8 mouse cellular contexts compared by ENCODE assay signal in the genomic region with DNA sequence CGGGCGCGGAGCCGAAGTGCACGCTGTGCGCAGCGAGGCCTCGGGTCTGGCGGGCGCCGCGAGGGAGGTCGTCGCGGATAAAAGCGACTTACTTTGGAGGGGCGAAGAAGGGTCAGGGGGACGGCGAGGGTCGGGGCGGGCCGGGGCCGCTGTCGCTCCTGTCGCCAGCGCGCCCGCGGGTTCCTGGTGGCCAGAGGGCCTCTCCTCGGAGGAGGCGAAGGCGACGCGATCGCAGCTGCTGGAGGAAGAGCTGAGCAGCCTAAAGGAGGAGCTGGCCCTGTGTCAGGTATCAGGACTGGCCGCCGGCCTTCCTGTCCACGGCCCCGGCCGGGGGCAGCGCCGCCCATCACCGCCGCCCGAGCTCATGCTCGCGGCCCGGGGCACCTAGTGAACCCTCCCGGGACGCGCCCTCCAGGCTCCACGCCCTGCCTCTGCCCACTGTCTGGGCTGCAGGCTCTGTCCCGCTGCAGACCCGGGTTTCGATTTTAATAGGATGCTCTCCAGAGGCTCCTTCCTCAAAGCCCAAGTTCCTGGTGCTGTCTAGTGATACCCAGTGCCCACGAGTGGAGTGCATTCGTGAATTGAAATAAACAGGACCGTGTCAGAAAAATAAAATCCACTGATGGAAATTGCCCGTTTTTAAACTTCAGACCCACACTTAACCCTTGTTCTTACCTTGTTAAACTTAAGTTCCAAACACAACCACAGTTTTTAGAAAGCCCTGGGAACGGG. TPM values are rescaled to one million over a fixed set of nuclear protein-coding genes. Genes with fewer than 3 reads are reported as not detected.
DNase-seq lines count a peak whose midpoint lies in the region; ATAC-seq and TF ChIP-seq lines count a peak whose summit lies in the region.

No protein-coding gene starts in this region.

- intact Hi-C loops in heart, postnatal 25 days (cut with DNase I), result no loop called here

- TF ChIP-seq CTCF in liver, postnatal 0 days (IDR thresholded peaks at IDR 0.05; ENCODE audit: low read depth), result no peak
- no peak for TF ChIP-seq CTCF in testis, adult 2 months (IDR thresholded peaks at IDR 0.05; ENCODE audit: control insufficient read depth, insufficient read depth, insufficient replicate concordance, low read depth, low read length)

- peak overlapping the region; percentile 66 for H3K4me2 ChIP-seq in forebrain, embryonic 14.5 days (ENCODE audit: low read length)
- peak overlapping the region; percentile 95 for H3K4me2 ChIP-seq in liver, postnatal 0 days (ENCODE audit: low read depth, low read length)
- H3K4me2 ChIP-seq in neural tube, embryonic 15.5 days, result peak overlapping the region; percentile 80

- no peaks in the 10 kb centered on the region for H3K27me3 ChIP-seq in forebrain, embryonic 14.5 days (replicated peaks; ENCODE audit: control insufficient read depth, insufficient read depth, low read length)
- H3K27me3 ChIP-seq in liver, postnatal 0 days (ENCODE audit: insufficient read depth, low read length), result no peaks in the 10 kb centered on the region
- no peaks in the 10 kb centered on the region for H3K27me3 ChIP-seq in neural tube, embryonic 15.5 days (replicated peaks)
- no peaks in the 10 kb centered on the region for H3K27me3 ChIP-seq in testis, adult 2 months (ENCODE audit: control insufficient read depth, insufficient read depth, low read length)

- ATAC-seq in cerebellum, adult (ENCODE audit: insufficient number of reproducible peaks, low FRiP score, low TSS enrichment), result peak; percentile 76
- ATAC-seq in forebrain, embryonic 14.5 days, result peak; percentile 77
- peak; percentile 77 for ATAC-seq in liver, postnatal 0 days
- ATAC-seq in neural tube, embryonic 15.5 days (ENCODE audit: low FRiP score), result peak; percentile 80

- peaks cover 4% of the 10 kb centered on the region; the same call in 1 of the 2 replicates for H3K4me1 ChIP-seq in forebrain, embryonic 14.5 days (ENCODE audit: control insufficient read depth, insufficient read depth, low read length)
- peaks cover 7% of the 10 kb centered on the region for H3K4me1 ChIP-seq in liver, postnatal 0 days (ENCODE audit: insufficient read depth)
- peaks cover 14% of the 10 kb centered on the region for H3K4me1 ChIP-seq in neural tube, embryonic 15.5 days
- peaks cover 2% of the 10 kb centered on the region for H3K4me1 ChIP-seq in testis, adult 2 months (ENCODE audit: control insufficient read depth, insufficient read depth, low read length)

- H3K36me3 ChIP-seq in forebrain, embryonic 14.5 days (ENCODE audit: control insufficient read depth, insufficient read depth, low read length), result no peaks in the 10 kb centered on the region
- no peaks in the 10 kb centered on the region for H3K36me3 ChIP-seq in liver, postnatal 0 days (replicated peaks; ENCODE audit: insufficient read depth, low read length)
- no peaks in the 10 kb centered on the region for H3K36me3 ChIP-seq in neural tube, embryonic 15.5 days
- H3K36me3 ChIP-seq in testis, adult 2 months (ENCODE audit: control insufficient read depth, insufficient read depth, low read length), result no peaks in the 10 kb centered on the region; the same call in 1 of the 2 replicates

- H3K9ac ChIP-seq in forebrain, embryonic 14.5 days (ENCODE audit: low read length), result peak overlapping the region; percentile 96
- peak overlapping the region; percentile 87 for H3K9ac ChIP-seq in liver, postnatal 0 days (replicated peaks)
- peak overlapping the region; percentile 89 for H3K9ac ChIP-seq in neural tube, embryonic 15.5 days (replicated peaks)

- H3K27ac ChIP-seq in forebrain, embryonic 14.5 days (ENCODE audit: low read depth, low read length), result peak overlapping the region; percentile 82
- peak overlapping the region; percentile 83 for H3K27ac ChIP-seq in liver, postnatal 0 days (ENCODE audit: low read depth)
- H3K27ac ChIP-seq in neural tube, embryonic 15.5 days (replicated peaks), result peak overlapping the region; percentile 92
- H3K27ac ChIP-seq in testis, adult 2 months (ENCODE audit: control insufficient read depth, insufficient read depth, low read depth, low read length), result peak overlapping the region; percentile 93

- TF ChIP-seq EP300 in liver, postnatal 0 days (IDR thresholded peaks at IDR 0.05; ENCODE audit: low read depth), result no peak

- peak overlapping the region; percentile 78 for H3K4me3 ChIP-seq in forebrain, embryonic 14.5 days (ENCODE audit: low read depth, low read length)
- H3K4me3 ChIP-seq in liver, postnatal 0 days (ENCODE audit: low read depth, low read length), result peak overlapping the region; percentile 86
- peak overlapping the region; percentile 85 for H3K4me3 ChIP-seq in neural tube, embryonic 15.5 days (replicated peaks)
- peak overlapping the region; percentile 93 for H3K4me3 ChIP-seq in testis, adult 2 months (ENCODE audit: control insufficient read depth, low read depth, low read length)

- H3K9me3 ChIP-seq in forebrain, embryonic 14.5 days (replicated peaks; ENCODE audit: control insufficient read depth, low read length), result no peaks in the 10 kb centered on the region
- H3K9me3 ChIP-seq in liver, postnatal 0 days (ENCODE audit: low read length), result no peaks in the 10 kb centered on the region
- no peaks in the 10 kb centered on the region for H3K9me3 ChIP-seq in neural tube, embryonic 15.5 days (replicated peaks)

- DNase-seq in ES-CJ7 (ENCODE audit: low read depth, low spot score), result peak; percentile 12
- peak; percentile 48 for DNase-seq in forebrain, embryonic 14.5 days (ENCODE audit: low spot score)
- DNase-seq in heart, postnatal 25 days (ENCODE audit: low spot score), result peak; percentile 33
- peak; percentile 61 to 77 for DNase-seq in kidney, postnatal 36 days
- DNase-seq in liver, postnatal 0 days, result peak; percentile 54

- TF ChIP-seq POLR2A in testis, adult 2 months (IDR thresholded peaks at IDR 0.05; ENCODE audit: control insufficient read depth, low read depth, low read length), result no peak

- 2% methylated on average over 56 of the region's 60 CpGs for WGBS in forebrain, embryonic 14.5 days
- 2% methylated on average over 45 of the region's 60 CpGs for WGBS in liver, postnatal 0 days (ENCODE audit: insufficient replicate concordance)
- 2% methylated on average over 60 of the region's 60 CpGs for WGBS in neural tube, embryonic 15.5 days

RNA-seq across cellular contexts. Expression of a gene that starts 0.6 kb away (rescaled TPM):
- 5.9 and 6.9 TPM in 2 replicates for polyA plus RNA-seq in forebrain, embryonic 14.5 days (2014; fragmentation: Nextera tagmentation; extraction: Ambion mirVana)
- total RNA-seq in heart, postnatal 25 days (2021), result 1 to 10 TPM; 2.2 to 3.0 TPM
- polyA plus RNA-seq in liver, postnatal 0 days (2015; fragmentation: Nextera tagmentation; extraction: Ambion mirVana), result 2.0 and 2.6 TPM in 2 replicates
- polyA plus RNA-seq in neural tube, embryonic 15.5 days (2015; fragmentation: Nextera tagmentation; extraction: Ambion mirVana), result 5.8 and 6.3 TPM in 2 replicates
- 6.0 and 7.8 TPM in 2 replicates for polyA plus RNA-seq in testis, adult 2 months (2012; rRNA removed)

Comparison
In these comparisons a context has a peak if more than half of its experiments do, and no peak if none do; other contexts are left out.
1. Peak in every context shown above with its lines: DNase-seq, ATAC-seq, H3K4me3 ChIP-seq and H3K27ac ChIP-seq.
2. DNase-seq: peak in every context shown above with its lines; median percentile 69 in kidney, postnatal 36 days; 54 in liver, postnatal 0 days; 48 in forebrain, embryonic 14.5 days; 33 in heart, postnatal 25 days; 12 in ES-CJ7.